8 mouse cellular contexts compared by ENCODE assay signal in the genomic region with DNA sequence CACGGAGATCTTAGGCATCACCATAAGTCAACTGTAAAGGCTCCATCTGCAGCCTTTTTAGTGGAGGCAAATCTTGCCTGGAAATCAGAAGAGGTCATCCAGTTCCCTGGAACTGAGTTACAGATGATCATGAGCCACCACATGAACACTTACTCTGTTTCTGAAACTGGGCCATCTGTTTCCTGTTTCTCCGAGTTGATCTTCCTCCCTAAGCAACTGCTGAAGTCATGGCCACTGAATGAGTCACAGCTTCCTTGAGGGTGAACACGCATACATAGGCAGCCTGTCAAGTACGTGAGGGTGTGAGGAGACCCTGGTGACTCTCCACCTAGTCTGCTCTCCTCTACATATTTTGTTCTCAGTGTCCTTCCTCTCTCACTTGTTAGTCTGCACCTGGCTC. TPM values are rescaled to one million over a fixed set of nuclear protein-coding genes. Genes with fewer than 3 reads are reported as not detected.
A peak's percentile ranks its signal among the peaks of the same experiment; 100 is the strongest.
DNase-seq lines count a peak whose midpoint lies in the region; ATAC-seq lines count a peak whose summit lies in the region.

No protein-coding gene starts in this region.

- H3K9me3 ChIP-seq in kidney, embryonic 15.5 days (replicated peaks), result no peaks in the 10 kb centered on the region
- H3K9me3 ChIP-seq in liver, embryonic 16.5 days (replicated peaks; ENCODE audit: control insufficient read depth, low read length), result no peaks in the 10 kb centered on the region

- H3K27me3 ChIP-seq in kidney, embryonic 15.5 days, result no peaks in the 10 kb centered on the region
- no peaks in the 10 kb centered on the region for H3K27me3 ChIP-seq in liver, embryonic 16.5 days (ENCODE audit: control insufficient read depth, insufficient read depth, low read depth, low read length)

- H3K9ac ChIP-seq in kidney, embryonic 15.5 days, result no peak overlapping the region
- no peak overlapping the region for H3K9ac ChIP-seq in liver, embryonic 16.5 days (ENCODE audit: low read depth, low read length)

- H3K4me3 ChIP-seq in kidney, embryonic 15.5 days (replicated peaks), result no peak overlapping the region
- H3K4me3 ChIP-seq in liver, embryonic 16.5 days (ENCODE audit: low read depth, low read length), result no peak overlapping the region

- H3K4me1 ChIP-seq in kidney, embryonic 15.5 days, result no peaks in the 10 kb centered on the region
- no peaks in the 10 kb centered on the region for H3K4me1 ChIP-seq in liver, embryonic 16.5 days (ENCODE audit: control insufficient read depth, low read depth, low read length)

- 49% methylated on average over 4 of the region's 4 CpGs for WGBS in kidney, embryonic 15.5 days
- 15% methylated on average over 4 of the region's 4 CpGs for WGBS in liver, embryonic 16.5 days (ENCODE audit: insufficient replicate concordance)

- H3K4me2 ChIP-seq in kidney, embryonic 15.5 days, result no peak overlapping the region
- H3K4me2 ChIP-seq in liver, embryonic 16.5 days (ENCODE audit: low read depth, low read length), result no peak overlapping the region

- ATAC-seq in kidney, embryonic 15.5 days (replicated peaks; ENCODE audit: low FRiP score), result peak; percentile 62; the same call in 1 of the 2 replicates
- ATAC-seq in liver, embryonic 16.5 days (ENCODE audit: low read depth), result peak; percentile 70

- H3K27ac ChIP-seq in kidney, embryonic 15.5 days, result no peak overlapping the region
- no peak overlapping the region for H3K27ac ChIP-seq in liver, embryonic 16.5 days (ENCODE audit: low read length)

- peak; percentile 1 to 3 for DNase-seq in cerebellum, postnatal 10 days
- DNase-seq in cerebellum, postnatal 4 days (ENCODE audit: low spot score in 2 of 2), result no peak
- peak; percentile 51 for DNase-seq in adrenal gland, adult 8-10 months
- DNase-seq in heart, adult 11 months, result peak; percentile 99
- peak; percentile 76 to 80 for DNase-seq in spleen, postnatal 36 days (ENCODE audit: low spot score in 2 of 2)
- no peak for DNase-seq in cerebellum, adult 9-11 months

- H3K36me3 ChIP-seq in kidney, embryonic 15.5 days, result no peaks in the 10 kb centered on the region
- no peaks in the 10 kb centered on the region for H3K36me3 ChIP-seq in liver, embryonic 16.5 days (ENCODE audit: control insufficient read depth, insufficient read depth)

RNA-seq across cellular contexts. Expression of gene Man1a, which starts 41.4 kb away (rescaled TPM):
- 100 to 1,000 TPM in 2 of 4 experiments, 10 to 100 TPM in 2; 21.9 to 151 (median 82.6) TPM for total RNA-seq in adrenal gland, adult 8-10 months (2022)
- 8.4 and 8.5 TPM in 2 replicates for polyA plus RNA-seq in kidney, embryonic 15.5 days (2015; fragmentation: Nextera tagmentation; extraction: Ambion mirVana)
- polyA plus RNA-seq in liver, embryonic 16.5 days (2015; fragmentation: Nextera tagmentation; extraction: Ambion mirVana), result 12.5 and 14.2 TPM in 2 replicates

Comparison
In these comparisons a context has a peak if more than half of its experiments do, and no peak if none do; other contexts are left out.
1. DNase-seq: peak in cerebellum, postnatal 10 days (2 of 2), adrenal gland, adult 8-10 months (single experiment), heart, adult 11 months (single experiment) and spleen, postnatal 36 days (2 of 2); none in cerebellum, postnatal 4 days (0 of 2) and cerebellum, adult 9-11 months (single experiment).